Mouse (Mus musculus) small intestine, adult 2 months (tissue): ENCODE data around the gene Mrpl58. TPM values are rescaled to one million over a fixed set of nuclear protein-coding genes. Genes with fewer than 3 reads are reported as not detected.

Source experiments
- H3K27ac ChIP-seq: fragments of 200-500 bp; 2 replicates; pipeline ENCODE4 v1.5.1; 2012; ENCODE audit warnings: low read depth, low read length, control low read depth, inconsistent platforms; ENCODE audit not compliant: insufficient read depth
- H3K27me3 ChIP-seq: fragments of 200-500 bp; 2 replicates; pipeline ENCODE4 v1.6.1; 2012; ENCODE audit warnings: mild to moderate bottlenecking, moderate library complexity, low read length, inconsistent platforms; ENCODE audit not compliant: control insufficient read depth, insufficient read depth
- H3K36me3 ChIP-seq: fragments of 200-500 bp; 2 replicates; pipeline ENCODE4 v1.6.1; 2012; ENCODE audit warnings: mild to moderate bottlenecking, low read length, control low read depth, inconsistent platforms; ENCODE audit not compliant: control insufficient read depth, insufficient read depth
- H3K4me1 ChIP-seq: fragments of 200-500 bp; 2 replicates; pipeline ENCODE4 v1.6.1; 2012; ENCODE audit warnings: low read length, inconsistent platforms, mixed read lengths; ENCODE audit not compliant: control insufficient read depth, insufficient read depth, insufficient read length
- H3K4me3 ChIP-seq: fragments of 200-500 bp; 2 replicates; pipeline ENCODE4 v1.5.1; 2012; ENCODE audit warnings: low read depth, mild to moderate bottlenecking, control low read depth, inconsistent platforms, low read length, moderate library complexity
- CTCF ChIP-seq: fragments of 200-500 bp; IDR thresholded peaks from 2 replicates; pipeline ENCODE4 v1.5.1; 2012; ENCODE audit warnings: low read depth, mild to moderate bottlenecking, control low read depth, inconsistent platforms, low read length, moderate library complexity, mixed read lengths; ENCODE audit not compliant: insufficient replicate concordance, insufficient read length; ENCODE audit errors: extremely low read depth
- POLR2A ChIP-seq: fragments of 200-500 bp; IDR thresholded peaks from 2 replicates; pipeline ENCODE4 v1.6.1; 2012; ENCODE audit warnings: low read depth, mild to moderate bottlenecking, control low read depth, inconsistent platforms, low read length, moderate library complexity
- WGBS: fragments of 180-500 bp; shearing (Covaris S2); methylation state at CpG from one replicate; pipeline ENCODE4 v1.1.7; 2018; 5-methylcytosine and 5-hydroxymethylcytosine counted together
- polyA plus RNA-seq: library from polyadenylated mRNA; depleted of rRNA; stranded (reverse); fragments of >200 nt; gene quantifications from 2 replicates; pipeline ENCODE4 v1.2.3, GENCODE M21; 2012; rRNA removed

Gene Mrpl58
- polyA plus RNA-seq: 42.0 and 45.8 TPM in 2 replicates

- Histone ChIP-seq H3K4me3 (peak within 1 kb of the TSS; percentile 74), H3K27ac (peak within 1 kb of the TSS; percentile 73), H3K36me3 (peaks cover 2% of the 10 kb centered on the region; the same call in 1 of the 2 replicates), H3K27me3 (no peaks in the 10 kb centered on the region), H3K4me1 (peaks cover 3% of the 10 kb centered on the region; the same call in 1 of the 2 replicates)
- TF ChIP-seq CTCF (no peak), POLR2A (peak; percentile 37)
- 3% methylated on average over 50 of the region's 50 CpGs for WGBS
Measured at GRCm38 (mm10) chr11:115403338-115404124, at the start of gene Mrpl58. Gene Mrpl58 (plus strand): TSS chr11:115403752.

- no peak overlapping the region for H3K27ac ChIP-seq
- H3K27me3 ChIP-seq: no peaks in the 10 kb centered on the region
- WGBS: 12% methylated on average over 8 of the region's 8 CpGs
- H3K4me3 ChIP-seq: no peak overlapping the region
- H3K4me1 ChIP-seq: peaks cover 19% of the 10 kb centered on the region
- H3K36me3 ChIP-seq: no peaks in the 10 kb centered on the region
- TF ChIP-seq CTCF (peak; percentile 89), POLR2A (no peak)
Measured at GRCm38 (mm10) chr11:115354183-115354582, 49.4 kb upstream of the Mrpl58 start.

- peaks cover 13% of the 10 kb centered on the region for H3K4me1 ChIP-seq
- H3K36me3 ChIP-seq: no peaks in the 10 kb centered on the region
- TF ChIP-seq CTCF (peak; percentile 47; the same call in 1 of the 2 replicates), POLR2A (no peak)
- no peak overlapping the region for H3K4me3 ChIP-seq
- H3K27me3 ChIP-seq: no peaks in the 10 kb centered on the region
- WGBS: 7% methylated on average over 5 of the region's 5 CpGs
- no peak overlapping the region for H3K27ac ChIP-seq
Measured at GRCm38 (mm10) chr11:115358468-115358867, 45.1 kb upstream of the Mrpl58 start.

DNA sequence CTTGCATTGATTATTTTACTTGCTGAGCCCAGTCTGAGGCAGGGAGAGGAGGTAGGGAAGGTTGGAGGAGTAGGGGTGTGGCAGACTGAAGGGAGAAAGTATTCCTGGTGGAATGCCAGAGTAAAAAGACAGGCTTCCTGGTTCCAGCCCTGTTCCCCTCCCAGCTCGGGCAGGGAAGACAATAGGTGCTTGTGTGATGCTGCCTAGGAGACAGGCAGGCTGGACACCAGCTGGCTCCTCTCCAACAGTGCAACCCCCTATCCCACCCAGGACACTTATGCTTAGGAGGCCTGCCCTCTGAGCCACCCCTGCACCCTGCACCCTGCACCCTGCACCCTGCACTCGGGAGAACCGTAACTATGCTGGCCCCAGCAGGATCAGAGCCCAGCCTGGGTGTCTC is 44.3 kb upstream of the Mrpl58 start:
- Histone ChIP-seq H3K4me1 (peaks cover 13% of the 10 kb centered on the region), H3K27ac (peak overlapping the region; percentile 69), H3K27me3 (no peaks in the 10 kb centered on the region), H3K36me3 (no peaks in the 10 kb centered on the region), H3K4me3 (peak overlapping the region; percentile 4)
- TF ChIP-seq CTCF: no peak
- TF ChIP-seq POLR2A: no peak
- WGBS: 17% methylated on average over 3 of the region's 3 CpGs

GRCm38 (mm10) chr11:115359726-115360125 is 43.8 kb upstream of the Mrpl58 start:
- TF ChIP-seq POLR2A (no peak), CTCF (peak; percentile 25; the same call in 1 of the 2 replicates)
- WGBS: 20% methylated on average over 6 of the region's 6 CpGs
- peak overlapping the region; percentile 69 for H3K27ac ChIP-seq

DNA sequence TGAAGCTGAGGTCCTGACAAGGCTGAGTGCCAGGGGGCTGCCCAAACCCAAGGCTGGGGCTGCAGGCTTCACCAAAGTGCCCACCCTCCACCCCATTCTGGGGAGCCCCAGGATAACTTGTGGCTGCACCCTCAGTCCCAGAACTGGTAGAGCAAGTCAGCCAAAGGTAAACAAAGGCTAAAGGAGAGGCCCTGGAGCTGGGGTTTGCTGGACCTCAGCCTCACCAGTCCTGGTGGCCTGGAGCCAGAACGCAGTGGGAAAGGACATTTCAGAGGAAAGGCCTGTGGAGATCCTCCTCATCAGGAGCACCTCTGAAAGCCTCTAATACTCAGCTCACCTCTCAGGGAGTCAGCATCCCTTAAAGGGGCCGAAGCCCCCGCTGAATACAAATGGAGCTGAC is 39.4 kb upstream of the Mrpl58 start:
- H3K36me3 ChIP-seq: no peaks in the 10 kb centered on the region
- TF ChIP-seq POLR2A (no peak), CTCF (no peak)
- H3K27me3 ChIP-seq: no peaks in the 10 kb centered on the region
- 75% methylated on average over 3 of the region's 3 CpGs for WGBS
- H3K4me1 ChIP-seq: peaks cover 6% of the 10 kb centered on the region
- no peak overlapping the region for H3K4me3 ChIP-seq
- H3K27ac ChIP-seq: no peak overlapping the region

More at GRCm38 (mm10) chr11:115359726-115360125, 43.8 kb upstream of the Mrpl58 start:
- peaks cover 13% of the 10 kb centered on the region for H3K4me1 ChIP-seq
- H3K27me3 ChIP-seq: no peaks in the 10 kb centered on the region
- H3K4me3 ChIP-seq: peak overlapping the region; percentile 4
- H3K36me3 ChIP-seq: no peaks in the 10 kb centered on the region

GRCm38 (mm10) chr11:115366039-115366705 is 37.4 kb upstream of the Mrpl58 start:
- Histone ChIP-seq H3K27me3 (no peaks in the 10 kb centered on the region), H3K36me3 (no peaks in the 10 kb centered on the region), H3K27ac (no peak overlapping the region), H3K4me1 (no peaks in the 10 kb centered on the region), H3K4me3 (peak overlapping the region; percentile 62)
- WGBS: 70% methylated on average over 7 of the region's 7 CpGs
- TF ChIP-seq CTCF: no peak
- no peak for TF ChIP-seq POLR2A
